Mouse (Mus musculus): ENCODE data around the gene Erg. TPM values are rescaled to one million over a fixed set of nuclear protein-coding genes. Genes with fewer than 3 reads are reported as not detected.

Gene Erg
- total and polyA plus RNA-seq, 3 experiments, result 0.11 to 0.81 (median 0.34) TPM

DNA sequence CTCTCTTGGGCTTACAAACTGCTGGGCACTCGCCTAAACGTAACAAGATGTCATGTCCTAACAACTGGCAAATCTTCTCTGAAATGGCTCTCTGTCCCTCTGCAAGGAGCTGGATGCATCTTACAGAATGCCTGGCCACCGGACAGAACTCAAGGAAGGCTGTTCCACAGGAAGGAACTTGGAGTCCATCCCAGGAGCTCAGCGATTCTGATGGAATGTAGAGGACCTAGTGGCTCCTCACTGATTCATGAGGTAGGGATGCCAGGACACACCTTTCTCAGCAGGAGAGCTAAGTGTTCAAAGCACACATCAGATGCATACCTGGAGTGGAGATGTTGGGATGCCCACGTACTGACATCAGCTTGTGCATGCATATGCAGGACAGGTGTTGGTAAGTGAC is 221.2 kb downstream of the Erg start:
- Histone ChIP-seq H3K4me3 (replicated peaks in 1 of 3; ENCODE audit: low read depth in 2 of 3, low read length in 2 of 3, poor library complexity in 1 of 3) (no peak overlapping the region), H3K4me2 (ENCODE audit: insufficient read depth, low read depth, poor library complexity, severe bottlenecking) (no peak overlapping the region), H3K27me3 (replicated peaks) (no peaks in the 10 kb centered on the region), H3K79me2 (replicated peaks; ENCODE audit: control insufficient read depth, extremely low read depth, insufficient read depth, poor library complexity, severe bottlenecking) (0 out of 2 replicates have a peak, but pooled peaks cover 4% of the 10 kb centered on the region), H3K4me1 (ENCODE audit: control insufficient read depth in 1 of 2, insufficient read depth in 2 of 2) (peaks cover 14 to 36% of the 10 kb centered on the region in 2 experiments), H3K9me3 (replicated peaks; ENCODE audit: low read length) (no peaks in the 10 kb centered on the region), H3K9ac (ENCODE audit: insufficient read depth, low read depth) (no peak overlapping the region), H3K27ac (ENCODE audit: insufficient read depth, low read depth) (no peak overlapping the region), H3K36me3 (replicated peaks in 1 of 2; ENCODE audit: control insufficient read depth in 1 of 2, insufficient read depth in 1 of 2, low read length in 1 of 2) (peaks cover 0 to 17% of the 10 kb centered on the region in 2 experiments)
- no peak for DNase-seq (ENCODE audit: extremely low read depth)
- in situ Hi-C loops (cut with MboI; ENCODE audit: low pct_ligation_motif_present, low pct_unique_long_range_greater_than_20kb, low sequenced_read_pairs), result no loop called here
- dilution Hi-C loops (cut with MboI; ENCODE audit: extremely low pct_ligation_motif_present, extremely low pct_unique_long_range_greater_than_20kb, low sequenced_read_pairs), result no loop called here
- no peak for TF ChIP-seq PAX5 (IDR thresholded peaks at IDR 0.05; ENCODE audit: low read length)
- TF ChIP-seq TCF12 (IDR thresholded peaks at IDR 0.05; ENCODE audit: low read depth, low read length), result no peak
- no peak for TF ChIP-seq RCOR1 (conservative IDR thresholded peaks at IDR 0.05; ENCODE audit: low read depth, low read length)
- TF ChIP-seq USF2 (conservative IDR thresholded peaks at IDR 0.05; ENCODE audit: low read depth, low read length), result no peak
- TF ChIP-seq ZKSCAN1 (IDR thresholded peaks at IDR 0.05; ENCODE audit: borderline replicate concordance, low read depth, low read length), result no peak
- no peak for TF ChIP-seq MAX (IDR thresholded peaks at IDR 0.05; ENCODE audit: low read length)
- no peak for TF ChIP-seq SMC3 (IDR thresholded peaks at IDR 0.05; ENCODE audit: low read depth, low read length)
- no peak for TF ChIP-seq POLR2AphosphoS2 (IDR thresholded peaks at IDR 0.05; ENCODE audit: low read depth, low read length)
- TF ChIP-seq CTCF (conservative IDR thresholded peaks at IDR 0.05 in 1 of 2, IDR thresholded peaks at IDR 0.05 in 1 of 2; ENCODE audit: low read depth in 2 of 2, low read length in 2 of 2), result no peak
- TF ChIP-seq JUND (conservative IDR thresholded peaks at IDR 0.05; ENCODE audit: low read depth, low read length), result no peak
- no peak for TF ChIP-seq SIN3A (IDR thresholded peaks at IDR 0.05; ENCODE audit: low read length)

DNA sequence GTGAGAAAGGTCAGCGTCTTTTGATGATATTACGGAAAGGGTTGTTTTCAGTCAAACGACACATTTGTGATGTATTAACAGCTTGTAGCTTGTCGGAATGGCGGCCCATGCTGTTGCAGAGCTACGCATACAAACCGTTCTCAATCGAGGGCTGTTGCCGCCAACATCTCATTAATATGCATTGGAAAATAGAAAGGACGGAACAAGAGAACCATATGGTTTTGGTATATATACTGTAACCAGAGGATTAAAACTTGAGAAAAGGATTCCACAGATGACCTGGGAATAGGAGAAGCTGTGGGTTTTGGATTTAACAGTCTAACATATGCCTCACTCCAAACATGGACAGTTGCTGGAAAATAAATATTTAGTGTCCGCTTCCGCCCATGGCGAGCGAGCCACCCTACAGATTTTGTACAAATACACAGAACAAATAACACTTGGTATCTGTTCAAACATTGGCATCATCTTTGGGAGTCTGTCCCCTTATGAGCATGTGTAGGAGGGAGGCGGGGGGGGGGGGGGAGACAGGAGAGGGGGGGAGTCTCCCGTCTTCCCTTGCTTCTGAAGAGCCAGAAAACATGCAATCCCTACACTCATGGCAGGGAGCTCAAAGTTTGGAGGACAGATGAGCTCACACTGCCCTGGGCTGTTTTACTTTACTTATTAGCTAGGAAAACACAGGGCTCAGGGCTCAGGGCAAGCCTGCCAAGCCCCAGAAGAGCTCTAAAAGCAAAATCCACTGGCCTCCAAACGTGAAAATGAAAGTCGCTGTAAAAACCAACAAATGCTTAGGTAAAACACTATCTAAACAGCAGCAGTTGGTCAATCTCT is 222.5 kb downstream of the Erg start:
- no peak for DNase-seq (ENCODE audit: extremely low read depth)
- in situ Hi-C loops (cut with MboI; ENCODE audit: low pct_ligation_motif_present, low pct_unique_long_range_greater_than_20kb, low sequenced_read_pairs), result loop anchor here (5.0 kb wide), 1 partner anchor 68 kb away; no protein-coding TSS in a partner anchor
- Histone ChIP-seq H3K9ac (ENCODE audit: insufficient read depth, low read depth) (no peak overlapping the region), H3K9me3 (replicated peaks; ENCODE audit: low read length) (no peaks in the 10 kb centered on the region), H3K36me3 (replicated peaks in 1 of 2; ENCODE audit: control insufficient read depth in 1 of 2, insufficient read depth in 1 of 2, low read length in 1 of 2) (peaks cover 0 to 17% of the 10 kb centered on the region in 2 experiments), H3K4me3 (replicated peaks in 1 of 3; ENCODE audit: low read depth in 2 of 3, low read length in 2 of 3, poor library complexity in 1 of 3) (no peak overlapping the region), H3K4me2 (ENCODE audit: insufficient read depth, low read depth, poor library complexity, severe bottlenecking) (no peak overlapping the region), H3K4me1 (ENCODE audit: control insufficient read depth in 1 of 2, insufficient read depth in 2 of 2) (peaks cover 19 to 45% of the 10 kb centered on the region in 2 experiments), H3K79me2 (replicated peaks; ENCODE audit: control insufficient read depth, extremely low read depth, insufficient read depth, poor library complexity, severe bottlenecking) (0 out of 2 replicates have a peak, but pooled peaks cover 4% of the 10 kb centered on the region), H3K27ac (ENCODE audit: insufficient read depth, low read depth) (no peak overlapping the region), H3K27me3 (replicated peaks) (no peaks in the 10 kb centered on the region)
- TF ChIP-seq HCFC1 (IDR thresholded peaks at IDR 0.05; ENCODE audit: low read depth, low read length), result no peak
- TF ChIP-seq PAX5 (IDR thresholded peaks at IDR 0.05; ENCODE audit: low read length), result no peak
- no peak for TF ChIP-seq IRF4 (IDR thresholded peaks at IDR 0.05; ENCODE audit: low read depth, low read length)
- TF ChIP-seq USF1 (IDR thresholded peaks at IDR 0.05; ENCODE audit: low read depth, low read length), result no peak
- no peak for TF ChIP-seq POLR2AphosphoS2 (IDR thresholded peaks at IDR 0.05; ENCODE audit: low read depth, low read length)
- TF ChIP-seq CHD1 (IDR thresholded peaks at IDR 0.05; ENCODE audit: low read depth, low read length), result no peak
- TF ChIP-seq ZC3H11A (IDR thresholded peaks at IDR 0.05; ENCODE audit: low read depth, low read length), result no peak
- no peak for TF ChIP-seq NELFE (IDR thresholded peaks at IDR 0.05; ENCODE audit: low read depth, low read length)
- dilution Hi-C loops (cut with MboI; ENCODE audit: extremely low pct_ligation_motif_present, extremely low pct_unique_long_range_greater_than_20kb, low sequenced_read_pairs), result no loop called here
